Mouse (Mus musculus) embryonic fibroblast, embryonic 13.5 days (primary cell): ENCODE measurements around the gene Tor1b.

ENCODE experiments used
- CTCF ChIP-seq: IDR thresholded peaks from 2 replicates; pipeline ENCODE4 v1.5.1; 2011; ENCODE audit warnings: mild to moderate bottlenecking, control low read depth, low read length, moderate library complexity, borderline replicate concordance; ENCODE audit not compliant: insufficient read depth
- POLR2A ChIP-seq: IDR thresholded peaks from 2 replicates; pipeline ENCODE4 v1.6.1; 2011; ENCODE audit warnings: low read depth, mild to moderate bottlenecking, control low read depth, low read length, moderate library complexity

- TF ChIP-seq CTCF: no peak
- no peak for TF ChIP-seq POLR2A
Observed at GRCm38 (mm10) chr2:30925181-30925580, 27.6 kb upstream of the Tor1b start.
